Mouse (Mus musculus) small intestine, adult 2 months (tissue): ENCODE measurements around the gene Ddx24.

Experiments used
- CTCF ChIP-seq: fragments of 200-500 bp; IDR thresholded peaks from 2 replicates; pipeline ENCODE4 v1.5.1; 2012; ENCODE audit warnings: low read depth, mild to moderate bottlenecking, control low read depth, inconsistent platforms, low read length, moderate library complexity, mixed read lengths; ENCODE audit not compliant: insufficient replicate concordance, insufficient read length; ENCODE audit errors: extremely low read depth
- POLR2A ChIP-seq: fragments of 200-500 bp; IDR thresholded peaks from 2 replicates; pipeline ENCODE4 v1.6.1; 2012; ENCODE audit warnings: low read depth, mild to moderate bottlenecking, control low read depth, inconsistent platforms, low read length, moderate library complexity

DNA sequence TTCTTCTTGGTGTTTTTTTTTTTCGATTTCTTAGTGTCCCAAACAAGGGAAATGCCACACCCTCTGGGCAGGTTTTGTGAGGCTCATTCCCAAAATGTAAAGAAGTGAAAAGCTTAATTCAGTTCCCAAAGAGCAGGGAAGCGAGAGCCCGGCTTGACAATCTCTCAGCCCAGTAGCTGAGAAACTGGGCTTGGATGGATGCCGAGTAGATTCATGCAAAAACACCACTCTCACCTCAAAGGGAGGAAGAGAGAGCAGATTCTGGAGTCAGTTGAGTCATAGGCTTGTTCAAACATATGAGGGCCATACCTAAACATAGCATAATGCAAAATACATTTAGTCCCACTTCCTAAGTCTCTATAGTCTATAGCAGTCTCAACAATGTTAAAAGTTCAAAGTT lies 45.4 kb downstream of the Ddx24 start:
- no peak for TF ChIP-seq CTCF
- TF ChIP-seq POLR2A = no peak
